Mouse (Mus musculus): ENCODE measurements at regions not wholly inside any gene's neighbourhood (a gene's known extent, or its start where the extent isn't known, plus 50 kb on each side); places are given as distances from the start of the nearest gene placed in this dataset.

DNA sequence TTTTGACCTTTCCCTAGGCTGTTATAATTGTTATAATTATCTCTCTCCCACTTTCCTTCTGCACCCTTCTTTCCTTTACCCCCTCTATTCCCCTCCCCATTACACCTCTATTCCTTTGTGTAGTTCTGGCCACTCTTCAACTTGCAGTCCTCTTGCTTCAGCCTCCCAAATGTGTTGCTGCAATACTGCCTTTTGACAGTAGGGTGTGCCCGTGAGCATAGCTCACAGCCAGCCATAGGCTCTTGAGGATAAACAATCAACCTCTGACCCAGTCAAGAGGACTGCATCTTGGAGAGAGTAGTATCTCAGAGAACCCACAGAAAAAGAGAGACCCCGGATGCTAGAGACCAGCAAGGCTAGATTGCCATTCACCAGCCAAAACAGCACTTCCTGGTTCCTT is 184.9 kb upstream of the 4930535I16Rik start:
- DNase-seq (ENCODE audit: low spot score in 2 of 2), result no peak

- no peak for DNase-seq (ENCODE audit: low spot score in 2 of 2)
Measured at GRCm38 (mm10) chr4:124086801-124087200, 169.0 kb upstream of the 4930535I16Rik start.

DNA sequence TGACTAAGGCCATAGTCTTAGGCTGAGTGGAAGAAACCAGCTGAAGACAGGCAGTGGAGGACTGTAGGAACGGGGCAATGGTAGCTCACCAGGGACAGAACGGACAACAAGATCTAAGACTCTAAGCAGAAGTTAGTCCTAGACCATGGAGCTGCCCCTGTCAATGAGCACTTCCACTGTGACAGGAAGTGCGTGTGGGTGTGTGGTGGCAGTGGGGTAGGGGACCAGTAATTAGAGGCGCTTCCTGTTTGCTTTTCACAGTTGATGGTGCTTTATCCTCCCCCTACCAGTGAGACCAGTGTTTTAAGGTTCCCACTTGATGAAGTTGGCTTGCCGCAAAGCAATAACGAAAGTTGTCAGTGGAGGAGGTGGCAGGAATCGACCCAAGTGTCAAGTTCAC is 168.4 kb upstream of the 4930535I16Rik start:
- no peak for DNase-seq (ENCODE audit: low spot score in 2 of 2)

DNA sequence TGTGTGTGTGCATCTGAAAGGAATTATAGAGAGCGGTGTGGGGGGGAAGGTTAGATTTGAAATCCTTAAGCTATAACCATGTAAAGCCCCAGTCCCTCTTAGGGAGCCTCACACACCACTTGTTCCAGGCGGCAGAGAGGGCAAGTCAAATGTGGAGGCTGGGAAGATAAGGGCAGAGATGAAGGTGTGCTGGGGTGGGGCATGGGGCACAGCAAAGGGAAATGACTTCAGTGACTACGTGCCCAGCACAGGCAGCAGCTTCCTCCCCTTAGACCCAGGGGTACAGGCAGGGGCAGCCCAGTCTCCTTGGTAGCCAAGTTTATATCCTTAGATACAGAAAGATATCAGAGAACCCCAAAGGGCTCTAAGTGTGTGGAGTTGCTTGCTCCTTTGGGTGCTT is 161.8 kb upstream of the 4930535I16Rik start:
- no peak for DNase-seq (ENCODE audit: low spot score in 2 of 2)

- no peak for DNase-seq (ENCODE audit: low spot score in 2 of 2)
Measured at GRCm38 (mm10) chr4:124075551-124075950, 157.7 kb upstream of the 4930535I16Rik start.

DNA sequence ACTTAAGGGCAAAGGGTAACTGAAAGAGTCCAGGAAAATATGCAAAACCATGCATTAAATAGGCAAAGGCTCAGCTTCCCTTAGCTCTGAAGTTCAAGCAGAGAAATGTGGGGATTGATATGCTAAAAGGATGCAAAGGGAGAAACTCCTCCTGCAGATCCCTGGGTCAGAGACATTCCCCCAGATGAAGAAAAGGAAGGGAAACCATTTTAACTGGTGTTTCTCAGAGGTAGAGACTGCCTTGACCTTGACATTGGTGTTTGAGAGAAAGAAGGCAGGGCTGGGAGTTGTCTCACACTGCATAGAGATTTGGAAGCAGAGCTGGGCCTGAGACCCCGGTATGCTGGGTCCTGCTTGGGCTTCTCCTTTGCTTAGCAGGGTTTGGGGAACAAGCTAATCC is 155.8 kb upstream of the 4930535I16Rik start:
- no peak for DNase-seq (ENCODE audit: low spot score in 2 of 2)

DNA sequence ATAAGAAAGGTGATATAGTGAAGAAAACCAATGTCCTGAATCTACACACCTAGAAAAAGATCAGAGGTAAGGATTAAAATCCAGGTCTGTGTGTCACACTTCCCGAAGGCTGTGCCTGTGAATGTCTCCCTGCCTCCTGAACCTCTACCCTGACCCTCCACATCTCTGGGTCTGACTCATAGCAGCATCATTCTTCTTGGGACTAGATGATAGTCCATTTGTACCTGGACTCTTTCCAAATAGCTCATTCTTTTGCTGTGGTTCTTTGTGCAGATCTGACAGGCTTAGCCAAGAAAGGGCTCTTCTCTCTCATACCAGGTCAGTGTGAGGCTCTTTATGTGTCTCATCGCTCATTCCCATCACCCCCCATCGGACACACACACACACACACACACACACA is 146.8 kb upstream of the 4930535I16Rik start:
- no peak for DNase-seq (ENCODE audit: low spot score in 2 of 2)

GRCm38 (mm10) chr4:124063269-124064100 is 145.7 kb upstream of the 4930535I16Rik start:
- DNase-seq (ENCODE audit: low spot score in 2 of 2), result no peak

GRCm38 (mm10) chr4:124057607-124058006 is 139.8 kb upstream of the 4930535I16Rik start:
- no peak for DNase-seq (ENCODE audit: low spot score in 2 of 2)

GRCm38 (mm10) chr4:124054240-124054760 is 136.5 kb upstream of the 4930535I16Rik start:
- no peak for DNase-seq (ENCODE audit: low spot score in 2 of 2)

DNA sequence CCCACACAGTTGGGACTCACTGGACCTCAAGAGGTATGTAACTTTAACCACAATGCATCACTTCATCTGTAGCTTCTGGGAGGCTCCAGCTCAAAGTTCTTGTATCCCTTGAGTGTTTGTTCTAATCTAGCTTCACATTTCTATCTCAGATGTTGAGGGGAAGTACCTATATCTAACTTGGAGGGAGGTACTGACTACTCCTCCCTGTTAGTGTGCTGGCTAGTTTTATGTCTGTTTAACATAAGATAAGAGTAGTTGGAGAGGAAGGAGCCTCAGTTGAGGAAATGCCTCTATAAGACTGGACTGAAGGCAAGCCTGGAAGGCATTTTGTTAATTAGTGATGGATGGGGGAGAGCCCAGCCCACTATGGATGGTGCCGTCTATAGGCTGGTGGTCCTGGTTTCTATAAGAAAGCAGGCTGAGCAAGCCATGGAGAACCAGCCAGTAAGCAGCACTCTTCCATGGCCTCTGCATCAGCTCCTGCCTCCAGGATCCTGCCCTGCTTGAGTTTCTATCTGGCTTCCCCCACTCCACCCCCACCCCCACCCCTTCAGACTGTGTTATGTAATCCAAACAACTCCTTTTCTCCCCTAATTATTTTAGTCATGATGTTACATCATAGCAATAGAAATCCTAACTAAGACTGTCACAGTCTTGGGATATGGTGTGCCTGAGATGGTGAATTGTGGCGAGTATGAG is 135.7 kb upstream of the 4930535I16Rik start:
- no peak for DNase-seq (ENCODE audit: low spot score in 2 of 2)

DNA sequence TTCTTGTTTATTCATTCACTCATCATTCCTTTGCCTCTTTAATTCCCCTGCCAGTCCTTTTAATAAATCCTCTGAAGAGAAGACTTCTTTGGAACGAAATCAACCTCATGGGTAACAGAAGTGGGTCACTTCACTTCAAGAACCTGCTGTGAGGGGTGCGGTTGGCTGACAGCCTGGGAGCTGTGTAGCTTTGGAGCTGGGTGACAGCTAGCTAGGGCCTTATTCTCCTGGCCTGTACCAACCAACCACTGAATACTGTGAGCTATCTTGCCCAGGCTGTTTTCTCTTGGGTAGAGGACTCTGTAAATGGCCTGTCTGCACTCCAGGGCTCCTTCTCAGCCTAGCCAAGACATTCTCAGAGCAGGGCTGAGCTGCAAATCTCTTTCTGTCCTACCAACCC is 134.6 kb upstream of the 4930535I16Rik start:
- peak in 1 of 2 experiments; percentile 37 for DNase-seq (ENCODE audit: low spot score in 2 of 2)

DNA sequence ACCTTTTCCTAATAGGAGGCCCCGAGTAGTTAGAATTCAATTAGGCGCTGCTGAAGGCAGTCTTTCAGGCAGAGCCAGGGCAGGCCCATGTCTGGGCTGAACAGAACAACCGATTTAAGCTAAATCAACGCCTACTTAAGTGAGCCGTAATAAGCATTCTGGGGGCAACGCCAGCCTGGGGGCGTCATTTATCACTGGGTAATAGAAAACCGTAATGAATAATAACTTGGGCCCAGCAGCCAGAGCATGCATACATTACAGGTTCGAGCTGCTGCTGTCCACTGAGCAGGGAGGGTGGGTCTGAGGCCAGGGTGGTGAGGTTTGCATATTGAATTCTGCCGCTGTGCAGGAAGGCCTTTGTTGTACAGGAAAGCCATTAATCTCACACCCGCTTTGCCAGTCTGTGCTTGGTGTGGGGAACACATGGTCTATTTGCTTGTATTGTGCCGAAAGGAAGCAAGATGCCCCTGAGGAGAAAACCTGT is 130.6 kb upstream of the 4930535I16Rik start:
- peak; percentile 14 to 41 for DNase-seq (ENCODE audit: low spot score in 2 of 2)

- DNase-seq (ENCODE audit: low spot score in 2 of 2), result no peak
Measured at GRCm38 (mm10) chr4:124047898-124048297, 130.1 kb upstream of the 4930535I16Rik start.

GRCm38 (mm10) chr4:124036483-124036882 is 118.7 kb upstream of the 4930535I16Rik start:
- DNase-seq (ENCODE audit: low spot score in 2 of 2), result no peak

GRCm38 (mm10) chr4:124035657-124036061 is 117.8 kb upstream of the 4930535I16Rik start:
- no peak for DNase-seq (ENCODE audit: low spot score in 2 of 2)

- peak; percentile 61 to 70 for DNase-seq (ENCODE audit: low spot score in 2 of 2)
Measured at GRCm38 (mm10) chr4:124035192-124035591, 117.4 kb upstream of the 4930535I16Rik start.

- DNase-seq (ENCODE audit: low spot score in 2 of 2), result no peak
Measured at GRCm38 (mm10) chr4:124028061-124028460, 110.2 kb upstream of the 4930535I16Rik start.

GRCm38 (mm10) chr4:124016401-124016800 is 98.6 kb upstream of the 4930535I16Rik start:
- no peak for DNase-seq (ENCODE audit: low spot score in 2 of 2)

DNA sequence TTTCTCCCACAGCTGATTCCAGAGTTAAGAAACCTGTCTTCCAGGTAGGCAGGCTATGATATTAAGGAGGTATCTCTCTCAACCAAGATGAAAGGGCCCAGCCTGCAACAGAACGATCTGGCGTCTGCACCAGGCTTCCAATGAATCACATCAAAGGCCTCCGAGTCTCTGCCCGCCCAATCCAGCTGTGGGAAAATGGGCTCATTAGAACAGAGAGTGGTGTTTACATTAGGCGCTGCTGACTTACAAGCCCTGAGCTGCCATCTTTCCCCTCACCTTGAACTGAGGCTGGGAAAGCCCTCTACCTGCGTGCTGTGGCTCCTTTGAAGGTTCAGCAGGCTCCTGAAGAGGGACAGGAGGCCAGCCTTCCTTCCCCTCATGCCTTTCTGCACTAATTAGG is 97.5 kb upstream of the 4930535I16Rik start:
- no peak for DNase-seq (ENCODE audit: low spot score in 2 of 2)

GRCm38 (mm10) chr4:124012406-124012805 is 94.6 kb upstream of the 4930535I16Rik start:
- no peak for DNase-seq (ENCODE audit: low spot score in 2 of 2)

DNA sequence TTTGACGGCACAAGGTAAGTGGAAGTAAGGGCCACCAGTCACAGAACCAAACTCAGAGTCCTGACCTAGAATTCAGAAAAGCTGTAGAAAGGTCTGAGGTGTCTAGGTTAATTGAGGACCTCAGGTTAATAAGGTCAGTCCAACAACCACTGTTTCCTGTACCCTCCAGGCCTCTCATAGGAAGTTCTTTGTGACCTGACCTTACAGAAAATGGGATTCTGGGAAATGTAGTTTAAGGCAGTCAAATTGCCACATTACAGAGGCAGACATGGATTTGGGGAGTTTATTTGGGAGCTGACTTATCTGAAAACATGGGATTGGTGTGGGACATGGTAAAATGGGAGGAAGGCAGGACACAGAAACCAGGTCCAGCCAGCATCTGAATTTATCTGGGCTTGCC is 90.9 kb upstream of the 4930535I16Rik start:
- no peak for DNase-seq (ENCODE audit: low spot score in 2 of 2)

Data from layer of hippocampus, postnatal 10 days (tissue).